Mouse (Mus musculus) frontal cortex, postnatal 36 days (tissue): ENCODE measurements around the gene Paox.

Source experiments
- DNase-seq, 2 experiments: peaks; one replicate each; pipeline ENCODE4 v3.0.0; 2022; ENCODE audit warnings: low spot score in 2 of 2

Paox gene

DNA sequence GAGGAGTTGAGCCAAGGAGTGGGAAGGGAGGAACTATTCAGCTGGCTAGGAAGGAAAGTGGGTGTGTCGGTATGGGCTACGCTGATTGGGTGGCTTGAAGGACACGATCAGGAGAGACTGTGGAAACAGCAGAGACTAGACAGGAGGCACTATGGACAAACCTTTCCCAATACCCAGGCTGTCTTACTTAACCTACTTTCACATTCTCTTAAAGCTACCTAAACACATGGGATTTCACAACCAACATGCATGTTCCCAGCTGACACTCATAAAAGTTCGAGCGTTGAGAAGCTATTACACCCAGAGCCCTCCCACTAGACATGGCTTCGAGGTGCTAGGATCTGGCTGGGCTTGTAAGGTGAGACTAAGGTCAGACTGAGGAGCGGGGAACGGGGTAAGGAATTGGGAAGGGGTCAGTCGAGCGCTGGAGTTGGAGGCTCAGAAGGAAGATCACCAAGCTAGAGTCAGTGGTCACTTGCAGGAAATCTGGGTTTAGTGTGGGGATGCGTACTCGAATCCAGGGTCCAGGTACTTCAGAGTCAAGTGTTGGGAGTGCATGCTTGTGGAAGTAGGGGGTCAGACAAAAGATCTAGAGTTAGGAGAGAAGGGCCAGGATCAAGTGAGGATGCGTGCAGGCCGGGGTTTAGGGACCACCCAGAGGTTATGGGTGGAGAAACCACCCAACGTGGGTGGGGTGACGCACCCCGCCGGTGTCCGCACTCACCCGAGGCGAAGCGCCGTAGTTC is at the start of gene Paox:
Paox (plus strand) TSS at position 217 of the 746 bp plus-strand sequence.
- peak; percentile 28 to 69 for DNase-seq

DNA sequence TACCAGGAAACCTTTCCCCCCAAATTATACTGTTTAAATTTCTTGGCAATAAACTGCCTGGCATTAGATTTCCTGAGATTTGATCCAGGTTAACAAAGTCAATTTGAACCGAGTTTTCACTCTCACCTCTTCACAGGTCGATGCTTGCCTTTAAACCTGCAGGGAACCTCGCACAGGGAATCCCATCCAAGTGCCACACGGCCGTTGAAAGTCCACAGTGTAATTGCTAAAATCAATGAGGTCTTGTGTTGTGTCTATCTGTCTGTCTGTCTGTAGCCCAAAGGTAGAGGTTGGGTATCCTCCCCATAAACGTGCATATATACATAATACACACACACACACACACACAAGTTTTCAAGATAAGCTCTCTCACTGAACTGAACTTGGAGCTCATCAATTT is 48.2 kb upstream of the Paox start:
- no peak for DNase-seq

GRCm38 (mm10) chr7:140070042-140070711 is 45.4 kb upstream of the Paox start:
- no peak for DNase-seq

DNA sequence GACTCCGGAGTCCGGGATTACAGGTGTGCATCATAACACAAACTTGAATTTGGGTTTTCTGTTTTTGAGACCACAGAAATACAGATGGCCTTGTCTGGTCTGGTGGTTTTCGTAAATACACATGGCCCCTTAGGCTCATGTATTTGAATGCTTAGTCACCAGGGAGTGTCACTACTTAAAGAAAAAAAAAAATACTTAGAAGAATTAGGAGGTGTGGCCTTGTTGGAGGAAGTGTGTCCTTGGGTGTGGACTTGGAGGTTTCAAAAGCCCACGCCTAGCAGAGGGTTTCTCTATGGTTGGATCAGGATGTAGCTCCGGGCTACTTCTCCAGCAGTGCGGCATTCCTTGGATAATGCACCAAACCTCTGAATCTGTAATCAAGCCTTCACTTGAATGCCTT is 37.9 kb upstream of the Paox start:
- DNase-seq: no peak

- DNase-seq: peak; percentile 74
Measured at GRCm38 (mm10) chr7:140078711-140079110, 36.9 kb upstream of the Paox start.

- peak; percentile 88 to 95 for DNase-seq
Measured at GRCm38 (mm10) chr7:140080503-140081156, 35.0 kb upstream of the Paox start.

DNA sequence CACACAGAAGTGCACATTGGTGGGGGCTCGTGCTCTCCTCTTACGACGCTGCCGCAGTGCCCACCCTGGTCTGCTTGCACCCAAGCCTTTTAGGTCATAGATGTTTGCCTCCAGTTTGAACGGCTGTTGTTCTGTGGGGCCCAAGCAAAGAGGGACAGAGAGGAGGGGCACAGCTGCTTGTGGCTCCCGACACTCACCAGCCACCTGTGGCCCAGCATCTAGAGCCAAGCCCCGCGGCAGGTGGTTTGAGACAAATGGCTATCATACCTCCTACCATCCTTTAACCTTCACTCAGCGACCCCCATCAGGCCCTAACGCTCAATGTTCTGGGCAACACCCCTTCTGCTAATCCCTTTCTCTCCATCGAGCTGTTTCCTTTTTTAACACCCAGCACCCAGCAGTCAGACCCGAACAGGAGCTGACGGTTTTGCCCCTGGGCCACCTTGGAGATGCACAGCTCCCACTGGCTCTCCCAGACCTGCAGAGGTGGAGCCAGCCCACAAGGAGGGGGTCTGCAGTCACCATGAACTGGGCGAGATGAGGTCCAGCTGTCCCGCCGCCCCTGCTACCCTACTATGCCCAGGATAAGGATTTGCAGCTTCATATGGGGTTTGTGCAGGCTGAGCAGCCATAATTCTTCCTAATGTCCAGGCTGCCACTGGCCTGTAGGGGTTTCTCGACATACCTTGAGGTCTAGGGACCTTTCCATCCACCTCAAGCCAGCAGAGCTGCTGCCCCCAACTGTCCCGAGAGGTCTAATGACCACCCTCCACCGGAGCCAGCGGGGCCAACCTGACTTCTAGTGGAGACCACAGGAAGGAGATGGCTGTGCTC is 34.0 kb upstream of the Paox start:
- peak; percentile 56 to 63 for DNase-seq

DNA sequence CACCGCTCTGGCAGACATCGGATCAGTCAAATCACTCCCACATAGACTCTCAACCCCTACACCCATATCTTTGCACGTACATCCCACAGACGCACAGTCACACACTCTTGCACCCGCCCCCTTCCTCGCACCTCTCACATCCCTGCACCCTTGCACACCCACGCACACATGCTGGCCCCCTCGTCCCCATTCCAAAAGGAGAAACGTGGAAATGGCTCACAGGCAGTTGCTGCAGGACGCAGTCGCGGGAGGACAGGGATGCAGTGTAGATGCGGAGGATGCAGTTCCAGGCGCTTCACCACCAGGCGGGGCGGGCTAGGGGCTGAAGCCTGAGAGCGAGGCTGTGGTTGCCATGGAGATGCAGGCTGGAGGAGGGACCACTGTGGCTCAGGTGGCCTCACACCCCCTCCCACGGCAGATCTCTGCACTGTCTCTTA is 33.3 kb upstream of the Paox start, which contains the start of gene Caly:
Caly (minus strand) TSS at position 307 of the 437 bp plus-strand sequence.
- peak; percentile 93 to 95 for DNase-seq

DNA sequence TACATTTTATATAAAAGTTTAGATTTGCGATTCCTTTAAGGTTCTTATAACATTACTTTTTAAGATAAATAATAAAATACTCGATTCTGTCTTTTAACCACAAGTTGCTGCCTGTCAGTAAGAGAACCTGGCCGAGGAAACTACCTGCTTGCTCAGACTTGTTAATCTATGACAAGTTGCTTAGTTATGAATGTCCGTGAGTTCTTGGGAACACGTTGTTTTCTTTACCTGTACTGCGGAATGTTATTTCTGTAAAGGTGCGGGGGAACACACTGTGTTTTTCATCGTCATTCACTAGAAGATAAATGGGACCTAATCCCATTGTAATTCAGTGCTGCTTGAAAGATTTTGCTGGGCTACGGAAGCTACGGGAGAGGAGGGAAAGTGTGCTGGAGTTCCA is 25.0 kb upstream of the Paox start:
- DNase-seq: no peak

DNA sequence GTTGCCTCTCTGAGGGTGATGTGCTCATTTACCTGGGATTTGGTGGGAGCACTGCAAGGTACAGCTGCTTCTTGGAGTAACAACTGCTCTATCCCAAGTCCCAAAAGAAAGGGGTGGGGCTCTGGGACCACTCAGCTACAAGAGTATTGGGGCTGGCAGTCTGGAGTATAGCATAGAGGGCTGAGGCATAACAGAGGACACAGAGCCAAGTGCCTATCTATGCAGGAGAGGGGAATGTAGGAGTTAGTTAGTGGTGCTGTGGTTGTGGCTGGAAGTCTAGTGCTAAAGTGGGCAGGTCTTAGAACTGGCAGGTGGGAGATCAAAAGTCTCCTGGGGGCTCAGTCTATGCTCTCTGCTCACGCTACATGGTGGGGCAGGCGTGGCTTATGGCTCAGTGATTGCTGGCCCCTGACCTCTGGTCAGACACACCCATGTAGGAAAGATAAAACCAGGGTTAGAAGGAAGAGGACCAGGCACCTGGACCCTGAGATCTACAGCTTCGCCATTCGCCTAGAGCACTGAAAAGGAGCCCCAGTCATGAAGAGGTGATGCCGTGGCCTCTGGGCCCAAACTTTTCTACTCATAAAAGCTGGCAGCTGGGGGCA is 22.6 kb upstream of the Paox start, which contains the start of gene Prap1:
Prap1 (plus strand) TSS at position 472 of the 605 bp plus-strand sequence.
- no peak for DNase-seq

DNA sequence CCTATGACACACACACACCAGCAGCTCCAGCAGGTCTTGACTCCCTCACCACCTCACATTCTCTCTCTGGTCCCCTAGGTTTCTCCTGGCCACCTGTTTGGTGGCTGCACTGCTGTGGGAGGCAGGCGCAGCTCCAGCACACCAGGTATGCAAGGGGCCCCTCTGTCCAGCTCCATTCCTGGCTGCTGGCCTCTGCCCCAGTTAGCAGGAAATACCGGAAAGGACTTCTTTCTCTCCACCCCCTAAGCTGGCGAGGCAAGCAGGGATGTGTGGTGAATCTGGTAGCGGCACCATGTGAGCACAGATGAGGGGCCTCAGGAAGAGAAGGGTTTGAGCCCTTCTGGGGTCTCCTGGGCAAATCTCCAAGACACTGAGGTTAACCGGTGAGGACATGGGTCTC is 20.6 kb upstream of the Paox start:
- DNase-seq: no peak

DNA sequence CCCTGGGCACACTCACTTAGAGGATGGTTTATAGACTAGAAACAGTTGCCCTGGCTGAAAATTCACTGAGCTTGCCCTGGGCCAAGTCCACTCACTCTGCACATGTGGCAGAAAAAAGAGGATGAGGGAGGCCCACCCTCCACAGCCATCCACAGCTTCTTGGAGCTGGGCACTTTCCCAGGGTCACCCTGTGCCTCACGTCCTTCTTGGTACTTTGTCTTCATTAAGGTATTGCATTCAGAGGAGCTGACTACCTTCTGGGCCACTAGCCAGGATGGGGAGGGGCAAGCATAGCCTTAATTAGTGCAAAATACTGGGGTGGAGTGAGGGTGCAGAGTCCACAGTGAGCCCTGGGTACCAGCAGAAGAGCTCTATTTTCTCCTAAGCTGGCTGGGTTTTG is 20.0 kb upstream of the Paox start:
- no peak for DNase-seq

- no peak for DNase-seq
Measured at GRCm38 (mm10) chr7:140096055-140096454, 19.5 kb upstream of the Paox start.

DNA sequence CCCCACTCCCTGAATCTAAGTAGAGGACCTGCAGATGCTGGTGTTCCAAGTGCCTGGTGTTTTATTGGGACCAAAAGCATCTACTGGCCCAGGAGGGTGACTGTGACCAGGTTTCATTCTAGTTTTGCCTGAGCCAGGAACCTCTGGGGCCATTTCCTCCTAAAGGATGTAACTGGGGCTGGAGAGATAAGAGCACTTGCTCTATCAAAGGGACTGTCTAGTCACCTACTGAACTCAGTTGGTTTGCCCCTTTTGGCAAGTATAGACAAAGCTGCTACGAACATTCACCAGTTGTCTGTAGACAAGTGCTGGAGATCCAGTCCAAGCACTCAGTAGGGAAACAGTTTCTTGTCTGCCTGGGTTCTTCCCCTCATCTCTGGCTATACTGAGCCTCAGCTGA is 17.1 kb upstream of the Paox start:
- DNase-seq: no peak

GRCm38 (mm10) chr7:140101498-140101897 is 14.1 kb upstream of the Paox start:
- DNase-seq: peak in 1 of 2 experiments; percentile 21

DNA sequence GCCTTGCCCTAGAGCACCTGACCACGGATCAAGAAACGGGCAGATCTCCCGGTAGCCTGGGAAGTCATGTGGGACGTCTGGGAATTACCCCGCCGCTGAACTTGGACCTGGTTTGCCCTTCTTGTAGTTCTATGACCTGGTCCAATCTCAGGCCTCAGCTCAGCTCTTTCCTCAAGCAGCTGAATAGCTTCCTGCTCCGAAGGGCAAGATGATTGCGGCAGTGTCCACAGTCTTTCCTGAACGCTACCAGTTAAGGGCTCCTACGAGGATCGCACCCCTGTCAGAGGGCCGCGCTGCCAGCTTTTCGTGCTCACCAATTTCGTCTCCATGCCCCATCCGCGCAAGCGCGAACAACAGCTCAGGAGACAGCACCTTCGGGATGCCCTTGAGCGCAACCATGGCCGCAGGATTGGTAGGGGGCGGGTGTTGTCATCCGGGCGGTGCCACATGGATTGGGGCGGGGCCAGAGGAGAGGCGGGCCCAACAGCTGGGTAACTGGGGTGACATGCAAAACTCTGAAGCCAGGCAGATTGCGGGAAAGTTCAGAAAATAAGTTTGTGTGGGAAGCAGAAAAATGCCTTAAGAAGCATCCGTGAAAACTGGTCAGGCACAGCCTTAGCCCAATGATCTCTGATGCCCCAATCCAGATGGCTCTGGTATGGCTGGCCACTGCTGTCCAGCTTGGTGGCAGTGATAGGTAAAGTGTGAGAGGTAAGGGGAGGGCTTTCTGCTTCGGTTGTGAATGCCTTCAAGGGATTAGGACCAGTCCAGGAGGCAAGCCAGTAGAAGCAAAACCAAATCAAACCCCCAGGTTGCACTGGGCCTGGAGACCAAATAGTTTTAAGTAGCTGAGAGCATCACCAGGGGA is 13.4 kb upstream of the Paox start, which contains the start of gene Fuom:
Fuom (minus strand) TSS at position 449 of the 868 bp plus-strand sequence.
- DNase-seq: peak; percentile 83 to 86

GRCm38 (mm10) chr7:140104009-140104408 is 11.6 kb upstream of the Paox start:
- DNase-seq: no peak

DNA sequence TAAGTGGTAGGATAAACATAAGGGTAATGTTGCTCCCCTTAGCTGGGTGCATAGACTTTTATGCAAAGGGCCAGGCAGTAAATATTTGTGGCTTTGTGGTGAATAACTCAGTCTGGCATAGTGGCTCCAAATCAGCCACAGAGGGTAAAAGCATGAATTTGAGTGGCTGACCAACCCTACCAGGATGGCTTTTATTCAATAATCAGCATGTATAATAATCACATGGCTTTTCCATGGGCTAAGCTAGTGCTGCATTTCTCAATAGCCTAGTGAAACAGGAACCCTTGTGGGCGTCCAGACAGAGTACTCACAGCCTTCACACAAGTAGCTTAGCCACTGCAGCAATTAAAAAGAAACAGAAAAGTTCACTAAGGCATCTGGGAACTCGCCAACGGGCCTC is 3.7 kb upstream of the Paox start:
- no peak for DNase-seq

DNA sequence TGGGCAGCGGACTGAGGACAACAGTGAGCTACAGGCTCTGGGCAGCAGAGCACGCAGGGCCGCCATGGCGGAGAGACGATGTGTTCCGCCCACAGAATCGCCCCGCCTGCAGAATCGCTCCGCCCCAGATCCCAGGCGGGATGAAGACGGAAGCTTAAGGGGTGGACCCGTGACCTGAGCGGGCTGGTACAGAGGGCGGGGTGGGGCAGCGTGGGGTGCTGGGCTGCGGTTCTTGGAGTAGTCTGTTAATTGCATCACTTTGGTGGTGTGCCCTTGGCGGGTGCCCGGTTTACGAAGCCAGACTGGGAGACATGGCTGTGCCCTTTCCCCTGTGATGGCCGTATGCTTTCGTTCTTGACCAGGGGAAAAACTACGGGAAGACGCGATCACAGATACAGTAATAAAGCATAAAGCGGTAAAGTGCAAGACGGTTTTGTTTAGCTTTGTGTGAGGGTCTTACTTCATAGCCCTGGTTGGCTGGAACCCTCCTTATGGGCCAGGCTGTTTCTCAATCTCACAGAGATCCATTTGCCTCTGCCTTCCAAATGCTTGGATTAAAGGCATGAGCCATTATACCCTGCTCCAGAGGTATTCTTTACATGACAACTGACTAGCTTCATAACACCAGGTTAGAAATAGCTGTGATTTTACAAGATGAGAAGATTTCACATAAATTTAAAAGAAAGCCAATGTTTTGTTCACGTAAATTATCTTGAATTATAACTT is 893 bp downstream of the Paox start, which contains the start of gene Echs1:
Echs1 (minus strand) TSS at position 148 of the 726 bp plus-strand sequence.
- peak; percentile 82 to 87 for DNase-seq
